Comparison of ENCODE assay signal across 16 mouse cellular contexts in genomic region chr9:63454341-63454740, GRCm38 (mm10).
"Had no signal": no experiment of that assay in that cellular context is flagged by ENCODE, and none has a peak within 500 bp of the region (broad histone marks: within the 10 kb centered on the region; RNA-seq: fewer than 3 reads in every experiment).

No protein-coding gene starts in this region.

- H3K36me3 ChIP-seq: neural tube, embryonic 12.5 days; neural tube, embryonic 13.5 days; neural tube, embryonic 15.5 days; stomach, embryonic 15.5 days had no signal

- DNase-seq: right cerebral cortex, adult 18-20 months; right cerebral cortex, postnatal 14 days; right cerebral cortex, postnatal 25 days; right cerebral cortex, postnatal 4 days; spleen, adult 18-20 months; thymus, adult 18-20 months; thymus, adult 2 months; thymus, postnatal 14 days; thymus, postnatal 25 days; thymus, postnatal 36 days; thymus, postnatal 4 days had no signal

- H3K4me2 ChIP-seq: neural tube, embryonic 12.5 days; neural tube, embryonic 13.5 days; neural tube, embryonic 15.5 days; stomach, embryonic 15.5 days had no signal

- H3K27me3 ChIP-seq: neural tube, embryonic 12.5 days; neural tube, embryonic 13.5 days; neural tube, embryonic 15.5 days; stomach, embryonic 15.5 days had no signal

- H3K9ac ChIP-seq: neural tube, embryonic 12.5 days; neural tube, embryonic 13.5 days; neural tube, embryonic 15.5 days; stomach, embryonic 15.5 days had no signal

- H3K9me3 ChIP-seq: neural tube, embryonic 12.5 days; neural tube, embryonic 13.5 days; neural tube, embryonic 15.5 days; stomach, embryonic 15.5 days had no signal

- H3K4me1 ChIP-seq: neural tube, embryonic 12.5 days; neural tube, embryonic 15.5 days; stomach, embryonic 15.5 days had no signal

- H3K27ac ChIP-seq: neural tube, embryonic 12.5 days; neural tube, embryonic 13.5 days; neural tube, embryonic 15.5 days; stomach, embryonic 15.5 days; stomach, postnatal 0 days had no signal

- H3K4me3 ChIP-seq: neural tube, embryonic 12.5 days; neural tube, embryonic 13.5 days; neural tube, embryonic 15.5 days; stomach, embryonic 15.5 days had no signal
